Mouse (Mus musculus): ENCODE data around the gene Zbtb20. TPM values are rescaled to one million over a fixed set of nuclear protein-coding genes. Genes with fewer than 3 reads are reported as not detected.

Gene Zbtb20
- total RNA-seq, 2 experiments from 2014 or later, result 40.1 to 64.5 TPM

- no peak for DNase-seq (ENCODE audit: low spot score in 2 of 2)
- intact Hi-C loops (cut with DNase I), result no loop called here
These were observed 715.2 kb downstream of the Zbtb20 start for GRCm38 (mm10) chr16:43590704-43591493.

- no peak for DNase-seq (ENCODE audit: low spot score in 2 of 2)
- intact Hi-C loops (cut with DNase I), result no loop called here
These were observed 716.4 kb downstream of the Zbtb20 start for GRCm38 (mm10) chr16:43592062-43592461.

GRCm38 (mm10) chr16:43592801-43593200 is 717.1 kb downstream of the Zbtb20 start:
- no peak for DNase-seq (ENCODE audit: low spot score in 2 of 2)
- intact Hi-C loops (cut with DNase I), result no loop called here

GRCm38 (mm10) chr16:43597375-43598060 is 721.8 kb downstream of the Zbtb20 start:
- intact Hi-C loops (cut with DNase I), result no loop called here
- DNase-seq (ENCODE audit: low spot score in 2 of 2), result no peak

- no peak for DNase-seq (ENCODE audit: low spot score in 2 of 2)
- intact Hi-C loops (cut with DNase I), result no loop called here
These were observed 724.0 kb downstream of the Zbtb20 start for GRCm38 (mm10) chr16:43599707-43600106.

GRCm38 (mm10) chr16:43602573-43602972 is 726.9 kb downstream of the Zbtb20 start:
- no peak for DNase-seq (ENCODE audit: low spot score in 2 of 2)
- intact Hi-C loops (cut with DNase I), result no loop called here

- DNase-seq (ENCODE audit: low spot score in 2 of 2), result no peak
- intact Hi-C loops (cut with DNase I), result no loop called here
These were observed 728.0 kb downstream of the Zbtb20 start for GRCm38 (mm10) chr16:43603591-43604141.

GRCm38 (mm10) chr16:43604399-43605013 is 728.8 kb downstream of the Zbtb20 start:
- no peak for DNase-seq (ENCODE audit: low spot score in 2 of 2)
- intact Hi-C loops (cut with DNase I), result no loop called here

- intact Hi-C loops (cut with DNase I), result no loop called here
- no peak for DNase-seq (ENCODE audit: low spot score in 2 of 2)
These were observed 731.4 kb downstream of the Zbtb20 start for GRCm38 (mm10) chr16:43607086-43607485.

GRCm38 (mm10) chr16:43608066-43608465 is 732.4 kb downstream of the Zbtb20 start:
- no peak for DNase-seq (ENCODE audit: low spot score in 2 of 2)
- intact Hi-C loops (cut with DNase I), result no loop called here

GRCm38 (mm10) chr16:43610375-43610774 is 734.7 kb downstream of the Zbtb20 start:
- intact Hi-C loops (cut with DNase I), result no loop called here
- DNase-seq (ENCODE audit: low spot score in 2 of 2), result no peak

GRCm38 (mm10) chr16:43616348-43616747 is 740.7 kb downstream of the Zbtb20 start:
- DNase-seq (ENCODE audit: low spot score in 2 of 2), result no peak
- intact Hi-C loops (cut with DNase I), result no loop called here

- DNase-seq (ENCODE audit: low spot score in 2 of 2), result no peak
- intact Hi-C loops (cut with DNase I), result no loop called here
These were observed 741.7 kb downstream of the Zbtb20 start for GRCm38 (mm10) chr16:43617346-43617745.

- intact Hi-C loops (cut with DNase I), result no loop called here
- no peak for DNase-seq (ENCODE audit: low spot score in 2 of 2)
These were observed 742.6 kb downstream of the Zbtb20 start for GRCm38 (mm10) chr16:43618286-43618685.

- no peak for DNase-seq (ENCODE audit: low spot score in 2 of 2)
- intact Hi-C loops (cut with DNase I), result no loop called here
These were observed 743.6 kb downstream of the Zbtb20 start for GRCm38 (mm10) chr16:43619277-43619676.

GRCm38 (mm10) chr16:43620359-43620758 is 744.7 kb downstream of the Zbtb20 start:
- intact Hi-C loops (cut with DNase I), result loop anchor here (10.0 kb wide), 1 partner anchor 184 kb away; no protein-coding TSS in a partner anchor
- DNase-seq (ENCODE audit: low spot score in 2 of 2), result no peak

GRCm38 (mm10) chr16:43623315-43624000 is 747.8 kb downstream of the Zbtb20 start:
- intact Hi-C loops (cut with DNase I), result loop anchor here (10.0 kb wide), 1 partner anchor 181 kb away; no protein-coding TSS in a partner anchor
- DNase-seq (ENCODE audit: low spot score in 2 of 2), result no peak

- DNase-seq (ENCODE audit: low spot score in 2 of 2), result no peak
- intact Hi-C loops (cut with DNase I), result loop anchor here (10.0 kb wide), 1 partner anchor 180 kb away; no protein-coding TSS in a partner anchor
These were observed 749.2 kb downstream of the Zbtb20 start for GRCm38 (mm10) chr16:43624876-43625275.

GRCm38 (mm10) chr16:43625289-43625688 is 749.6 kb downstream of the Zbtb20 start:
- intact Hi-C loops (cut with DNase I), result loop anchor here (10.0 kb wide), 1 partner anchor 180 kb away; no protein-coding TSS in a partner anchor
- DNase-seq (ENCODE audit: low spot score in 2 of 2), result no peak
